24 mouse cellular contexts compared by ENCODE assay signal in the genomic region with DNA sequence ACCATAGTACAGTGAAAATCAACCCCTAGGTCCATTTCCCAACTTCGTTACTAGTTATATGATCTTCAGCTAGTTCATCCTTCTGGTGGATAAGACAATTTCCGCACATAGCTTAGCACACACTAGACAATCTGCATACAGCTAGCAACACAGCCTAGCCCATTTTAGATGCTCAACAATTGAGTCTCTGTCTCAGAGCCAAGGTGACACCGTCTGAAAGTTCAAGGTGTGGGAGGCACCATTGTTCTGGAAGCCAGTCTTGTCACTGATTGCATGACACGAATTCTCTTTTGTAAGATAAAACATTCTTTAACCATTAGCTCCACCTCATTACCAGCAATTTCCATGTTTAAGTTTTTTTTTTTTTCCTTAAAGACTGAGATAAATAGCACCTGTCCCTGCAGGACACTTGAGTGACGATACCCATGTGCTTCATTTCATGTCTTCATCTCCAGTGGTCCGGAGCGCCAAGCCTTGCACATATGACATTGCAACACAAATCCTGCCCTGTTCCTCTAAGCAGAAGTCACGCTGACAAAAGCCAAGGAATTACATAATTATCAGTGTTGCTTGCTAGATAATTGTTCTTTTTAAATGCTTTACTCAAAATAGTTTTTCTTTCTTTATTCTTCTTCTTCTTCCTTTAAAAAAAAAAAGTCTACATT. TPM values are rescaled to one million over a fixed set of nuclear protein-coding genes. Genes with fewer than 3 reads are reported as not detected.
DNase-seq lines count a peak whose midpoint lies in the region; ATAC-seq and TF ChIP-seq lines count a peak whose summit lies in the region.
"Had no signal": no experiment of that assay in that cellular context is flagged by ENCODE, and none has a peak within 500 bp of the region (broad histone marks: within the 10 kb centered on the region; RNA-seq: fewer than 3 reads in every experiment).

No protein-coding gene starts in this region.

- peaks cover 8% of the 10 kb centered on the region; the same call in 1 of the 2 replicates for H3K9me3 ChIP-seq in heart, embryonic 12.5 days (replicated peaks)
- H3K9me3 ChIP-seq in heart, embryonic 11.5 days (replicated peaks; ENCODE audit: control insufficient read depth, low read length): no peaks in the 10 kb centered on the region
- H3K9me3 ChIP-seq in lung, postnatal 0 days (ENCODE audit: low read length): no peaks in the 10 kb centered on the region
- H3K9me3 ChIP-seq: embryonic facial prominence, embryonic 13.5 days; hindbrain, embryonic 15.5 days; kidney, embryonic 15.5 days; midbrain, embryonic 12.5 days; neural tube, embryonic 13.5 days had no signal

- 37% methylated on average over 8 of the region's 8 CpGs for WGBS in heart, embryonic 12.5 days
- 48% methylated on average over 8 of the region's 8 CpGs for WGBS in heart, embryonic 11.5 days (ENCODE audit: insufficient replicate concordance)
- WGBS in lung, postnatal 0 days: 56% methylated on average over 8 of the region's 8 CpGs

- DNase-seq in R1 (ENCODE audit: low read depth, low spot score): peak; percentile 16
- DNase-seq in lung, postnatal 0 days (ENCODE audit: low spot score): peak; percentile 84
- no peak for DNase-seq in layer of hippocampus, postnatal 10 days (ENCODE audit: low spot score in 2 of 2)
- DNase-seq in kidney, adult 8-10 months: no peak
- DNase-seq: adrenal gland, adult 2 months; B cell, adult 2 months; gastrocnemius, postnatal 10 days; kidney, postnatal 4 days; layer of hippocampus, adult 9-11 months; spleen, adult 18-20 months had no signal

- no peak overlapping the region for H3K9ac ChIP-seq in heart, embryonic 12.5 days
- H3K9ac ChIP-seq in heart, embryonic 11.5 days (ENCODE audit: low read depth, low read length): no peak overlapping the region
- H3K9ac ChIP-seq in lung, postnatal 0 days (replicated peaks; ENCODE audit: low read depth): no peak overlapping the region
- H3K9ac ChIP-seq: embryonic facial prominence, embryonic 13.5 days; hindbrain, embryonic 15.5 days; kidney, embryonic 15.5 days; midbrain, embryonic 12.5 days; neural tube, embryonic 13.5 days had no signal

- no peak overlapping the region for H3K4me3 ChIP-seq in heart, embryonic 12.5 days
- no peak overlapping the region for H3K4me3 ChIP-seq in heart, embryonic 11.5 days (ENCODE audit: low read depth, low read length)
- H3K4me3 ChIP-seq in lung, postnatal 0 days (ENCODE audit: low read depth, low read length): no peak overlapping the region
- H3K4me3 ChIP-seq: embryonic facial prominence, embryonic 13.5 days; heart, adult 2 months; hindbrain, embryonic 15.5 days; kidney, embryonic 15.5 days; midbrain, embryonic 12.5 days; neural tube, embryonic 13.5 days had no signal

- no peak overlapping the region for H3K4me2 ChIP-seq in heart, embryonic 12.5 days
- no peak overlapping the region for H3K4me2 ChIP-seq in heart, embryonic 11.5 days
- no peak overlapping the region for H3K4me2 ChIP-seq in lung, postnatal 0 days (replicated peaks; ENCODE audit: low read depth, low read length)
- H3K4me2 ChIP-seq: embryonic facial prominence, embryonic 13.5 days; hindbrain, embryonic 15.5 days; kidney, embryonic 15.5 days; liver, embryonic 11.5 days; midbrain, embryonic 12.5 days; neural tube, embryonic 13.5 days had no signal

- ATAC-seq in heart, embryonic 12.5 days (ENCODE audit: insufficient number of reproducible peaks, low FRiP score): no peak
- no peak for ATAC-seq in heart, embryonic 11.5 days (replicated peaks; ENCODE audit: insufficient number of reproducible peaks, low FRiP score, low TSS enrichment)
- ATAC-seq in lung, postnatal 0 days: peak; percentile 81
- ATAC-seq in megakaryocyte progenitor cell, adult 5-6 weeks (replicated peaks; ENCODE audit: poor library complexity): peak; percentile 93
- ATAC-seq: forebrain, embryonic 16.5 days; intestine, embryonic 16.5 days had no signal

- H3K4me1 ChIP-seq in heart, embryonic 12.5 days (replicated peaks): peaks cover 9% of the 10 kb centered on the region
- H3K4me1 ChIP-seq in heart, embryonic 11.5 days (ENCODE audit: control insufficient read depth, insufficient read depth, low read length): peaks cover 7% of the 10 kb centered on the region
- H3K4me1 ChIP-seq in lung, postnatal 0 days (ENCODE audit: insufficient read depth, low read depth, low read length): no peaks in the 10 kb centered on the region
- H3K4me1 ChIP-seq: embryonic facial prominence, embryonic 13.5 days; kidney, embryonic 15.5 days had no signal

- no peak for TF ChIP-seq EP300 in lung, postnatal 0 days (IDR thresholded peaks at IDR 0.05)

- peak overlapping the region; percentile 52; the same call in 1 of the 2 replicates for H3K27ac ChIP-seq in heart, embryonic 12.5 days (ENCODE audit: poor library complexity, severe bottlenecking)
- H3K27ac ChIP-seq in heart, embryonic 11.5 days (ENCODE audit: low read depth, low read length): no peak overlapping the region
- H3K27ac ChIP-seq in lung, postnatal 0 days (ENCODE audit: low read length): no peak overlapping the region
- H3K27ac ChIP-seq: embryonic facial prominence, embryonic 13.5 days; heart, adult 2 months; hindbrain, embryonic 15.5 days; kidney, embryonic 15.5 days; macrophage; midbrain, embryonic 12.5 days; neural tube, embryonic 13.5 days had no signal

- no peaks in the 10 kb centered on the region for H3K27me3 ChIP-seq in heart, embryonic 12.5 days (replicated peaks)
- H3K27me3 ChIP-seq in heart, embryonic 11.5 days (ENCODE audit: control insufficient read depth, insufficient read depth, low read length): no peaks in the 10 kb centered on the region
- H3K27me3 ChIP-seq in lung, postnatal 0 days (replicated peaks; ENCODE audit: insufficient read depth, low read length): no peaks in the 10 kb centered on the region
- H3K27me3 ChIP-seq: embryonic facial prominence, embryonic 13.5 days; hindbrain, embryonic 15.5 days; kidney, embryonic 15.5 days; midbrain, embryonic 12.5 days; neural tube, embryonic 13.5 days had no signal

- no peaks in the 10 kb centered on the region for H3K36me3 ChIP-seq in heart, embryonic 12.5 days
- H3K36me3 ChIP-seq in heart, embryonic 11.5 days (ENCODE audit: control insufficient read depth, insufficient read depth, low read length): no peaks in the 10 kb centered on the region
- H3K36me3 ChIP-seq in lung, postnatal 0 days (ENCODE audit: insufficient read depth, low read length): no peaks in the 10 kb centered on the region
- H3K36me3 ChIP-seq: embryonic facial prominence, embryonic 13.5 days; hindbrain, embryonic 15.5 days; kidney, embryonic 15.5 days; midbrain, embryonic 12.5 days; neural tube, embryonic 13.5 days had no signal

- TF ChIP-seq CTCF in lung, postnatal 0 days (IDR thresholded peaks at IDR 0.05): no peak

RNA-seq across cellular contexts. Expression of a gene that starts 10.1 kb away (rescaled TPM):
- 2.7 and 3.6 TPM in 2 replicates for polyA plus RNA-seq in heart, embryonic 12.5 days (2016; fragmentation: Nextera tagmentation; extraction: Ambion mirVana)
- 1.3 and 2.0 TPM in 2 replicates for polyA plus RNA-seq in heart, embryonic 11.5 days (2014; fragmentation: Nextera tagmentation; extraction: Ambion mirVana)
- polyA plus RNA-seq in lung, postnatal 0 days (2015; fragmentation: Nextera tagmentation; extraction: Ambion mirVana): 0.13 and 0.18 TPM in 2 replicates
- not detected in 2 replicates for total RNA-seq in megakaryocyte progenitor cell, adult 5-6 weeks (2015)
- total RNA-seq in megakaryocyte progenitor cell, adult 5-6 weeks (2017): not detected in 2 replicates
- total RNA-seq in layer of hippocampus, postnatal 10 days (2021): 10 to 100 TPM in 1 of 2 experiments, 1 to 10 TPM in 1; 8.6 to 10.6 TPM
- total RNA-seq: monocyte, adult 5-6 weeks had no signal
- polyA plus RNA-seq: macrophage had no signal

Comparison
In these comparisons a context has a peak if more than half of its experiments do, and no peak if none do; other contexts are left out.
1. ATAC-seq: peak in lung, postnatal 0 days (single experiment) and megakaryocyte progenitor cell, adult 5-6 weeks (single experiment); none in heart, embryonic 12.5 days (single experiment) and heart, embryonic 11.5 days (single experiment).
2. DNase-seq: peak in R1 (single experiment) and lung, postnatal 0 days (single experiment); none in layer of hippocampus, postnatal 10 days (0 of 2) and kidney, adult 8-10 months (0 of 2).